Mouse (Mus musculus): Measurements from ENCODE around the gene Prl2c3.
"Not testable (repeated sequence)": the region's sequence is repeated elsewhere in the genome, so short reads cannot be mapped to it uniquely, and the experiment has no call there.

Gene Prl2c3

GRCm38 (mm10) chr13:12799979-12800378 is at the start of gene Prl2c3:
Gene Prl2c3, minus strand, starts transcription at chr13:12800079.
- not testable (repeated sequence) for DNase-seq

GRCm38 (mm10) chr13:12848254-12848653 is 48.4 kb upstream of the Prl2c3 start:
- not testable (repeated sequence) for DNase-seq

GRCm38 (mm10) chr13:12844701-12845100 is 44.8 kb upstream of the Prl2c3 start:
- not testable (repeated sequence) for DNase-seq

GRCm38 (mm10) chr13:12837546-12837945 is 37.7 kb upstream of the Prl2c3 start:
- DNase-seq = not testable (repeated sequence)

- DNase-seq = no peak
Observed at GRCm38 (mm10) chr13:12831769-12832168, 31.9 kb upstream of the Prl2c3 start.

GRCm38 (mm10) chr13:12829031-12829430 is 29.2 kb upstream of the Prl2c3 start:
- no peak for DNase-seq

- not testable (repeated sequence) for DNase-seq
Observed at GRCm38 (mm10) chr13:12824500-12825176, 24.8 kb upstream of the Prl2c3 start.

- not testable (repeated sequence) for DNase-seq
Observed at GRCm38 (mm10) chr13:12813734-12814424, 14.0 kb upstream of the Prl2c3 start.

- no peak for DNase-seq
Observed at GRCm38 (mm10) chr13:12809591-12809990, 9.7 kb upstream of the Prl2c3 start.

- not testable (repeated sequence) for DNase-seq
Observed at GRCm38 (mm10) chr13:12808793-12809512, 9.1 kb upstream of the Prl2c3 start.

- not testable (repeated sequence) for DNase-seq
Observed at GRCm38 (mm10) chr13:12806496-12806895, 6.6 kb upstream of the Prl2c3 start.

GRCm38 (mm10) chr13:12769442-12770091 is 30.3 kb downstream of the Prl2c3 start:
- DNase-seq = not testable (repeated sequence)
